Mouse (Mus musculus) cerebellum, adult 11 months (tissue): ENCODE data around the gene Wdr81.

ENCODE experiments used
- DNase-seq: peaks from one replicate; pipeline ENCODE4 v3.0.0; 2022

Wdr81 gene

DNA sequence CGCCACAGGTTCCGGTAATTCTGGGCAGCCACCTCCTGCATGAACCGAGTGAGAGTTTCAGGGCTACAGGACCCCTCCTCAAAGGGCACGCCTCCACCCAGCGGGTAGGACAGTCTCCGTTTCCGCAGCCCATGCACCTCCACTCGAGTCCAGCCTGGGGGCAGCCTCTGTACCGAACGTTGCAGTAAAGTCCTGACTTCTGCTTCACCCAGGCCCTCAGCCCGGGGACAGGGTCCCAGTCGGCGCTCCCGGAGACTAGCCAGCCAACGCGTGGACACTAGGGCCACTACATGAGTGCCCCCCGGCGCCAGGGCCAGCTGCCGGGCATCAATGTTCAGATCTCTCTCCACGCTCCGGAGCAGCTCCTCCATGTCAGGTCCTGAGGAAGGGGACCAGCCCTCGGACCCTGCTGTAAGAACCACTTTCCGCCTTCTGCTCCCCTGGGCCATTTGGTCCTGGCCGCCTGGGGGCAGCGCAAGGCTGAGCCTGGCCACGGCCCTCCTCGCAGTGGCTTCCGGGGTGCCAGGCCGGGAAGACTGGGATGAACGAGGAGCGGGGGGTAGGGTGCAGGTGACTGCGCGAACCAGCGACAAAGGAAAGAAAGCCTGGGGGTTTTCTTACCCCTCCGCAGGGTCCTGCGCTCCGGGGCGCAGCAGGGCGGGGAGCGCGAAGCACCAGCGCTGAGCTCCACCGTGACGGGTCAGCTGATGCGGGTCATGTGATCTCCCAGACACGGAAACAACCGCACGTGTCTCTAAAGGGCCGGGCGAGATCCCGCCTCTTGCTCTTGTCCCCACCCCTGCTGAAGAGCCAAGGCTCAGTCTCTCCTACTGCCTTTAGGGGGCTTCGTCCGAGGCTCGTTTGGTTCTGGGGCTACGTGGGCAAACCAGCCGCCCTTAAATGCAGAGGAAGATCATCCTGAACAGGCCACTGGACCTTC lies at the start of gene Wdr81:
TSS of gene Wdr81 (minus strand) at position 727 of the 940 bp plus-strand sequence.
- DNase-seq: peak; percentile 72

DNA sequence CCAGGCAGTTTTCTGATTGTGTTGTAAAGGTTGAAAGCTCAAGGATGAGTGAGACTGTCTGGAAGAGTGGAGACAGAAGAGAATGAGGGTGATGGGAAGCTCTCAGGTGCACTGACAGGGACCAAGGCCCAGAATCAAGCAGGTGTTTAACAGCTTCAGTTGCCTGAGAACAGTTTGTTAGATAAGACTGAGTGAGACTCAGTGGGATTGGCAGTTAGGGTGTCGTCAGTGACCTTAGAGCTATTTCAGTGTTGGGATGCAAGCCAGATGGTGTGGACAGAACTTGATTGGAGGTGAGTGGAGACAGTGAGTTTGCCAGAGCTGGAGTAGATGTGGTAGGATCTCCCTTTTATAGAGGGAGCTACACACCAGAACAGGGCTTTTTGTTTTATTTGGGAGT lies 43.6 kb upstream of the Wdr81 start:
- no peak for DNase-seq

DNA sequence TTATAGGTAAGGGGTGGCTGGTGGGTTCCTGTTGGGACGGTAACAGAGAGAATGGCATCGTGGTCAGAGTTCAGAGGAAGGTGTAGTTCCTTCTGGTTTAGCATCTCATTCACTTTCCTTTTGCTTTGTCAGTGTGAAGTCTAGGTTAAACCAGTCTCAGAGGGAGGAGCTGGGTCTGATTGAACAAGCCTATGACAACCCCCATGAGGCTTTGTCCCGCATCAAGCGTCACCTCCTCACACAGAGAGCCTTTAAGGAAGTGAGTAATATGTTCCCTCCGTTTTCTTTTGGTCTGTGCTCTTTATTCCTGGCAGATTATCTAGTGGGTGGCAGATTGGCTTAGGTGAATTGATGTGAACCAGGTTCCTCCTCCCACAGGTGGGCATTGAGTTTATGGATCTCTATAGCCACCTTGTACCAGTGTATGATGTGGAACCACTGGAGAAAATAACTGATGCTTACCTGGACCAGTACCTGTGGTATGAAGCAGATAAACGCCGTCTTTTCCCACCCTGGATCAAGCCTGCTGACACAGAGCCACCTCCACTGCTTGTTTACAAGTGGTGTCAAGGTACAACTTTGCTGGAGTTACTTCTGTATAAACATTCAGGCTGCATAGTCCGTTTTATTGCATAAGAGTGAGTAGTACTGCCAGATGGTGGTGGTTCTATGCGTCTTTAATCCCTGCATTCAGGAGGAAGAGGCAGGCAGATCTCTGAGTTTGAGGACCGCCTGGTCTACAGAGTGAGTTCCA lies 40.0 kb upstream of the Wdr81 start:
- no peak for DNase-seq

DNA sequence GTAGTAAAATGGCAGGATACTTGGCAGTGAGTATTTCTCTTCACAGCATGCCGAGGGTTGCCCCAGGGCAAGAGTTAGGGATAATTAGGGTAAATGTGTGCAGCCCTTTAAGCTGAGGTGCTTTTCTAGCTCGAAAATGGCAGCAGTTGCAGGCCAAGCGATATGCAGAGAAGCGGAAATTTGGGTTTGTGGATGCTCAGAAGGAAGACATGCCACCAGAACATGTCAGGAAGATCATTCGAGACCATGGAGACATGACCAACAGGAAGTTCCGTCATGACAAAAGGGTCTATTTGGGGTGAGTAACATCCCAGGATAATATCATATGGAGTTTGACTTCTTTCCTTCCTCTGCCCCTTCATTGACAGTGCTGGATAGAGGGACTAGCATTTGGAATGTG lies 33.0 kb upstream of the Wdr81 start:
- no peak for DNase-seq

DNA sequence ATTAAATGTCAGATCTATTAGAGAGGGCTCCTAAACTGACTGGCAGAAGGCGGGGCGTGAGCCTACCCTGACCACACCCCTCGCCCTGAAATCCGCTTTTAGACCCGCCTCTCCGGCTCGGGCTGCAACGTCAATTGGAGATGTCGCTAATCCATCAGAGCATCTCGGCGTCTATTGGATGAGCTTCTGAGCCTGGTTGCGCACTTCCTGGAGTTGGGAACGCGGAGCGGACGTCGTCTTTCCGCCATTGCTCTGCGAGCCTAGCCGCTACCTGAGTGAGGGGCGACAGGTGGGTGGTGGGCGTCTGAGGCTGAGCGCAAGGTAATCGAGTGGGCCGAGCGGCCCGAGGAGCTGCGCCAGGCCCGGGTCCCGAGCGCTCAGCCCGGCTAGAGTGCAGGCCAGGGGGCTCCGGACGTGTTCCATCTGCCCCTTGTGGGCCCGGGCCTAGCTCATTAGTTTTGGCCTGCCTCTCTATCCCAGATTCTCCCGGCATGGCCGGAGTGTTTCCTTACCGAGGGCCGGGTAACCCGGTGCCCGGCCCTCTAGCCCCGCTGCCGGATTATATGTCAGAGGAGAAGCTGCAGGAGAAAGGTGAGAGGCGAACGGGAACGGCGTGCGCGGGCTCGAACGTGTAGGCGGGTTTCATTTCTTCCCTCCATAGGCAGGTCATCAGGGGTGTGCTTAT lies 32.2 kb upstream of the Wdr81 start, which contains the start of gene Prpf8:
TSS of gene Prpf8 (plus strand) at position 216 of the 685 bp plus-strand sequence.
- peak; percentile 96 for DNase-seq

DNA sequence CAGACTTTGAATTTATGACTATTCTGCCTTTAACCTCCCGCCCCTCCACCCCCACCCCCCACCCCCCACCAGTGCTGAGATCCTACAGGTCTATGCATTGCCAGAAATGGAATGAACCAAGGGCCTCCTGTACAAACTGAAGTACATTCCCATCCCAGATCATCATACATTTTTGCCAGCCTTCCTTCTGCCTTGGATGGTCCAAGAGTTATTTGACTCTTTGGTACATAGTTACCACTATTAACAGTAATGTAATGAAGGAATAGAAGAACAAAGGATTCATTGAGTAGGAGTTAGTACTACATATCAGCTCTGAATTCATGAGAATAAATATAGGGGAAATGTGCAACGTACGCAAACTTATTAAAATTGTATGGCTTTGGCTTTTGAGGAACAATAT lies 31.7 kb upstream of the Wdr81 start:
- DNase-seq: no peak

DNA sequence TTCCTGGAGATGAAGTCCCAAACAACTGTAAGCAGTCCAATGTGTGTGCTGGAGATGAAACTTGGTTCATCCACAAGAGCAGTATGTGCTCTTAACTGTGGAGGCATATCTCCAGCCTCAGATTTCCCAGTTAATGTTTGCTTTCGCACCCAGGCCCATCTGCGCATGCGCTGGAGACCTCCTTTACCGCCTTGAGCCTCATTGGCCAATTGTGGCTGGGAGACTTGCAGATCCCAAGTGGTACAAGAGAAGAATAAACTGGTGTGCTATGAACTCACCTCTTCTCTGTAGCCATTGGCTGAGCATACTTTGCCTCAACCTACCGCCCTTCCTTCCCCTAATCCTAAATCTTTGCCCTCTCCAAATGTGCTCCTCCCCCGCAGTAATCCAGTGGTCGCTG lies 18.9 kb upstream of the Wdr81 start:
- DNase-seq: no peak

DNA sequence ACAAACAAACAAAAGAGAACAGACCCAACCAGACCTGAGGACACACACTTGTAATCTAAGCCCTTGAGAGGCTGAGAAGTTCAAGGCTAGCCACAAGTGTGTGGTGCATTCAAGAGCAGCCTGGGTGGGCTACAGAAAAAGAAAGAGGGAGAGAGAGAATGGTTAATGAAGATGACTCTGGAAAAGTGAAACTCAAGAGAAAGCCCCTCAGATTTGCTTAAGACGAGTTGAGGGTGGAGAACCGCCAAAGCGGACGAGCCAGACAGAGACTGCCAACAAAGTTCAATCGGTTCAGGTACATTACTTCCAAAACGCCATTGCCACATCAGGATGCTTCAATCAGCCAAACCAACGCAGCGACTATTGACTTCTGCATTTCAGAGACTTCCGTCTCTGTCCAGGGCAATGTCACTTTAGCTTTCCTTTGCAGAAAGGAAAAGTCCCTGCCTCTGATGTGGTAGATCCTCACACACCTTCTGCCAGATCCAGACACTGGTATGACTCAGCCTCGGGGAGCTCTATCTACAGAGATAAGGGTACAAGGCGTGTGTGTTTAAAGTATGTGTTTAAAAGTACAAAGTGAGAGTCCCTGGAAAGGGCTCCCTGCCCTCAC lies 18.1 kb upstream of the Wdr81 start:
- DNase-seq: no peak

DNA sequence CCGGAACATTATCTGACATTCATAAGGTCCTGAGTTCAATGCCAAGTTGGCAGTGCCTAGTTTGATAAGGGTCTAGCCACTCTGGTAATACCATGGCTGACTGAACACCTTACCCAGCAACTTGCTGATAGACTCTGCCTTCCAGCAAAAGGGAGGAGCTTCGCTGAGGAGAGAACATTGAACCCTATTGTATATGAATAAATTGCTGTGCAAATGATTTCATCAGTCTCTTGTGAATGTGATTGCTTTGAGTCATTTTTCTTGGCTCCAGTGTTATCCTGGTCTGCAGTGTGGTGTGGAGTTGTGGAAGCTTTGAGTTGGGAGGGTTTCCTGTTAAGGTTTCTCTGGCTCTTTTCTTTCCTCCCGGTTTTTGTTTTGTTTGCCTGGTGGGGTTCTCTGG lies 16.2 kb upstream of the Wdr81 start:
- DNase-seq: no peak

DNA sequence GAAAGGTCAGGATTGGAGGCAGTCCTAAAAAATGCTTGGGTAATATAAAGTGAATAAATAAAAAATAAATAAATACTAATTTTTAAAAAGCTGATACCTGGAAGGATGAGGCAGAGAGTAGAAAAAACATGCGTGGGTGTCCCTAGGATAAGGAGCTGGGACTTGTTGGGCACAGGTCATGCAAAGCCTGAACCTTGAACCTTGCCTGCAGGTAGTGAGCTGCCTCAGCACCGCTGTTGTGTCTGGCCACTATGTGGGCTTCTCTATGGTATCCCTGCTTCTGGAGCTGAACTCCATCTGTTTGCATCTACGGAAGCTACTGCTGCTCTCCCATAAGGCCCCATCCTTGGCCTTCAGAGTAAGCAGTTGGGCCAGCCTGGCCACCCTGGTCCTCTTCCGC lies 14.7 kb upstream of the Wdr81 start:
- no peak for DNase-seq

DNA sequence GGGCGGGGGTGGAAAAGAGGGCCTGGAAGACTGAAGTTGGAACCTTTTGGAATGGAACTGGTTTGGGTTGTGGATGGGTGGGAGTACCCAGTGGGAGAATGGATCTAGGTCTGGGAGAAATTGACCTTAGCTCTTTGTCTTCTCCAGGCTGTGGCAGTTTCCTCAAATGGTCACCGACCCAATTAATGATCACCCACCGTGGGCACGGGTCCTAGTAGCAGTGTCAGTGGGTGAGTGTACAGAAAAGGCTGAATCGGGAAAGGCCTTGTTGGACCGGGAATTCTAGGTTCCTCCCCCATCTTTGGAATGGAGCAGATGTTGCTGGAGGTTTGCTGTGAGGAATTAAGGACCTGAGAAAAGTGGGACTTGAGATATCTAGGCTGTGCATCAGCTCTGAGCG lies 13.9 kb upstream of the Wdr81 start:
- DNase-seq: no peak

DNA sequence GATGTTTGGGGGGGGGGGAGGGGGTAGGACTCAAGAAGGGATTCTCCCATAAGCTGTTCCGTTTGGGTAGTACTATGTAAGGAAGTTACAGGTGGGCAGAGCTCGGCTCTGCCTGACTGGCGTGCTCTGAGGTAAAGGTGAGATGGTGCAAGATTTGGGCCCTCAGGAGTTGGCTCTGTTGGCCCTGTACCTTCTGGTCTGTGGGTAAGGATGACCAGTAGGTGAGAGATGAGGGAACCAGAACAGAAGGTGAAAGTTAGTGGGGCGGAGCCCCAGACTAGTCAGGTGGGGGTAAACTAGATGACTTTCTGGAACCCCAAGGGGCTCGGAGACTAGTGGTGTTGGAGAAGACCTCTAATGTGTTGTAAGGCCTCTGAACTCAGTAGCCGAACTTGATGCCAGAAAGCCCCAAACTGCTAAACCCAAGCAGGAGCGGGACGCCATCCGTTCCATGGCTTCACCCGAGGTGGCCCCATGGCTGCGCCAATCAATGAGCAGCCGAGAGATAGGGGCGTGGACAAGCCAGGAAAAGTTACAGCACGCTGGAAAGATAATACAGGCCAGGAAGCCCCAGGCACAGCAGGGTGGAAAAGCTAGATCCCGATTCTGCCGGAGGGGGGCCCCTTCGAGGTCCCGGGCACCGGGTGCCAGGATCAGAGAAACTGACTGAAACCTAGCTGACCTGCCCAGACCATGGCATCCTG lies 13.1 kb upstream of the Wdr81 start:
- DNase-seq: no peak

DNA sequence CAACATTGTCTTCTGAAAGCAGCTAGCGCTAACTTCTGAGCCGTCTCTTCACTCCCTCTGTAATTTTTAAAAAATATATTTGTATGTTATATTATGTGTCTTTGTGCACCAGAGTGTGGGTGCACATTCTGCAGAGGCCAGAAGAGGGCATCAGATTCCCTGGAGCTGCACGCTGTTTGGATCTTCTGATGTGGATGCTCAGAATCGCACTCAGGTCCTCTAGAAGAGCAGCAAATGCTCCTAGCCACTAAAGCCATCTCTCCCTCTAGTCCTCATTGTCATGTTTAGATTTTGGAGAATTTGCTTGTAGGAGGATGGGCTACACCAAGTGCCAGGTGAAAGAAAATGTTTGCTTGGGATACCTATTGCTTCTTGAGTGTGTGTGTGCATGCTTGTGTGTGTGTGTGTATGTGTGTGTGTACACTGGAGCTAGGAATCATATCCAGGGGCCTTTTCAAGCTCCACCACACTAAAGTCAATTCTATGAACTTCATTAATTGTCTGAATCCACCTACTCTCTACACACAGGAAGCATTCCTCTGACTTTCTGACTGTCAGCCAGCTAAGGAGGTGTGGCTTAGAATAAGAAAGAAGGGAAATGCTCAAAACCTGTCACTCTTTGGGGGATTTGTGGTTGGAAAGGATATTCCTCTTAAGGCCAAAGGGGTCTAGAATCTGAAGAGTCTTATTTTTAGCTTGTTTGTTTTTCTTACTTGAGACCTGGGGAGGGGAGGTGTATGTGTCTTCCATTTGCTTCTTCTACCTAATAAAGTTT lies 12.4 kb upstream of the Wdr81 start:
- no peak for DNase-seq

DNA sequence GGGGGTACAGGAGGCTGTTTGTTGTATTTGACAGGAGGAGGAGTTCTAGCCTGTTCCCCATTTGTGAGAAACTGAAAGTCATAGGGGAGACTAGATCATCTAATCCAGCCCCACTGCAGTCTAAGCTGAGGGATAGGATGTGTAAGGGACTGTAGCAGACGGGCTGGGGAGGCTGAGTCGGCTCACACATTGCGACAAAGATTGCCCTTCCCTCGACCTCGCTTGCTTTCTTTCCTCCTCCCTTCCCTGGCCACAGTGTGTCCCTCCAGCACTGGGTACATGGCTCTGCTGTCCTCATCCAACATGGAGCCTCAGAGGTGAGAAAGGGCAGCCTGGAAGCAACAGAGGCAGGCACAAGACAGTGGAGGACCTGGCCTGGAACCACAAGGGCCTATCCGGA lies 10.5 kb upstream of the Wdr81 start:
- no peak for DNase-seq

DNA sequence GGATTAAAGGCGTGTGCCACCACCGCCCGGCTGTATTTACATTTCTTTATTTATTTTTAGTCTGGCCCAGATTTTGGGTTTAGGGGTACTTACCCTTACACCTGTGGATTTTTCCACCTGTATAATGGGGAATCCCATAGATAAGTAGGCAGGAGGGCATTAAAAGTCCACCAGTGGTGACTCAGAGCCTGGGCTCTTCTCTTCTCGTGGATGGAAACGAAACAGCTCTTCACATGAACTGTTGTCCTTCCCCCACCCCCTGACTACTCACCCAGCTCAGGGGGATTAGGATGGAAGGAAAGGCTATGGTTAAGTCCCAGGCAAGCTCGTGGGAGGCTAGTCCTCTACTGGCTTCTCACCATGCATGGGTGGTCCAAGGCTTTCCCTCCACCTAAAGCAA lies 9.9 kb upstream of the Wdr81 start:
- DNase-seq: no peak

DNA sequence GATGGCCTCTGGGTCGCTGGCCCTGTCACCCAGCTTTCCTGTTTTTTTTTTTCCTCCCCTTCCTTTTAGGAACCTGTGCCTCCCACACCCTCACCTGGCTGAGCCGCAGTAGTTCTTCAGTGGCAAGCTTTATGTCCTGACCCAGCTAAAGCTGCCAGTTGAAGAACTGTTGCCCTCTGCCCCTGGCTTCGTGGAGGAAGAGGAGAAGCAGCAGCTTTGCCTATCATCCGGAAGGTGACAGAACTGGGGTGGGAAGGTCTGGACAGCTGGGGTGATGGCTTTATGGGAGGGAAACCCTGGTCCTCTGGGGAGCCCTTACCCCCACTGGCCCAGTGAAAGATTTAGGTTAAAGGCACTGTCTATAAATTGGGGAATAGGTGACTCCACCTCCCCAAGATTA lies 9.1 kb upstream of the Wdr81 start:
- DNase-seq: no peak

DNA sequence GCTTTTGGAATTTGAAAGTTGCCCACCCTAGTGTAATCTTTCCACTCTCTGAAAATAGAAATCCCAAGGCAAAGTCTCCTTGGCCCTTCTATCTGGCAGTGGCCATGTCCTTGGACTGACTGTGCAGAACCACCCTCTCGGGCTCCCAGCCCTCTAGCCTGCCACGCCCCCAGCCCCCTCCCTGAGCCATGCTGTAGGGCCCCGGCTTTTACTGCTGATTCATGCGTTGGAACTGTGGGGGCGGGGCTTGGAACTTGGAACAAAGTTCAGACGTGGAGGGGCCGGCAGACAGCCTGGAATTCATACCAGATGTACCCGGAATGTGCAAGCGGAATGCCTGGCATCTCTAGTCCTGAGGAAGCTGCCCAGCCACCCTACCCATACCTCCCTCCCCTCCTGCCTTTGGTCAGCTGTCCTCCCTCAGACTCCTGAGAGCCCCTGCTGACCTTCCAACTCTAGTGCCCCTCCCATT lies 8.4 kb upstream of the Wdr81 start:
- peak; percentile 60 for DNase-seq

DNA sequence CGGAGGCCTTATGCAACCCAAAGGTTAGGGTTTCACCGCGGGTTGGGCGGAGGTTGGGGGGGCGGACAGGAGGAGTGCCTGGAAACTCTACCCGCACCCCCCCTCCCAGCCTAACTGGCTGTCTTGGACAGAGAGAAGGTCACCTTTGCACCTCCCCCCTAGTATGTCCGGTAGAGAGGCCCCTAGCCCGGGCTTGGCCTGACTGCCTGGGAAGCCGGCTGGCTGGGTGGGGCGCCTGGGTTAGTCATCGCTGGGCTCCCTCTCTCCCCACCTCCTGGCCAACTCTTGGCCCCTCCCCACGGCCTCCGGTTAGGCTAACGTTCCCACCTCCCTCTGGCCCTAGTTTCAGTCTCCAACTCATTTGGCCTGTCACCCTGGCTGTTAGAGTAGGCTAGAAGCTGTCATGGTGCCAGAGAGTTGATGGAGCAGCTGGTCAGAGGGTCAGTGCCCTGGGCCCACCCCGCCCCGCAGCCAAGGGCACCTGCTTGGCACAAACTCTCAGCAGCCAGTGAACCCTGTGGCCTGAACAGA lies 7.8 kb upstream of the Wdr81 start:
- peak; percentile 66 for DNase-seq

DNA sequence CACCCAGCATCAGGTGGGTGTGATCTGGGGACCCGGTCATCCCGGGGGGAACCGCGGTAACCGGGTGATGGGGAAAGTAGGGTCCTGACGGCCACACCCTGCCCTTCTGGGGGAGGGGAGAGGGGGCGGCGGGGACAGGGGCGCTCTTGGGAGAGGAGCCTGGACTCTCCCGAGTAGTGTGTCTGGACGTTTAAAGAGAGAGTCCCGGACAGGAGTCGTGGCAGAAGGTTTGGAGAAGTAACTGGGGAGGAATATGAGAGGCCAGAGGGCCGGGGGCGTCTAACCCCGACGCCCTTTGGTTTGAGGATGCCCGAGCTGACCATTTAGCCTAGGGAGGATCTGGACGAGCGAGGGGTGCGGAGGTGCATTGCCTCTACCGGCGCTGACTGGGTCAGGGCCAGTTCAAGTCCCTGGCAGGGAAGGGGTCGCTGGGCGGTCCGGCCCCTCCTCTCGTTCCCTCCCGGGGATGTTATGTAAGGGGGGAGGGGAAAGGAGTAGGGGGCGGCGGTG lies 7.3 kb upstream of the Wdr81 start:
- DNase-seq: no peak

DNA sequence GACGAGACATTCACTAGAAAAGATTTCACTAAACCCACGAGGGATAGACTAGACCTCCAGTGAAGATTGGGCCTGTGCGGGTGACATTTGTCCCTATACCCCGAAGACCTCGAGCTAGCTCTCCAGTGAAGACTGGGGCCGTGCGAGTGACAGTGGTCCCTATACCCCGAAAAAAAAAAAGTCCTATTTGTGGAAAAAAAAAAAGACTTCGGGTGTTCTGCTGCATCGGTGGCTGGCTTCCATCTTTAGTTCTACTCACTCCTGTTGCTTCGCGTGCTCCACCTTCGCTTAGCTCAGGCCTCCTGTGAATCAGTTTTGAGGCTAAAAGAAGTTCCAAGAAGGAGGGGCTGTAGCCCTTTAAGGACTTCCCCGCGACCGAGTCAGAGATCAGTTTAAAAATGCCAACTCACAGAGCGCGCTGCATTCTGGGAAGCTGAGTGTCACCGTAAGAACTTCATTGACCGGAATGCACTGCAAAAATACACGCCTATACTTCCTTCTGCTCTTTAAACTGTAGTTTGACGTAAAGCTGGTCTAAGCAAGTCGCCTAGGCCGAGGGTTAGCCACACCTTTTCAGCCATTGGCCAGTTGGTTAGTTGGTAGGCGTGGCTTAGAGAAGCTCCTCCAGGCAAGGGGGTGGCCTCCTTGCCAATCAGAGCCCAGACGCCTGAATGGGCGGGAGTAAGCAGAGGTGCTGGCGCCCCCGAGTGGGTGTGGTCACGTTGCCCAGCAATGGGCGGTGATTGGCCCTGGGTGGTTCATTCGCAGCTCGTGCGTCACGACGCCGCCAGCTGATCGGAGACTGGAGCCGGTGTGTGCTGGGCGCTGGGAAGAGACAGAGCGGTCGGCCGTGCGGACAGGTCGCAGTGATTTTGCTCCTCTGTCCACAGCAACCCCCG lies 6.6 kb upstream of the Wdr81 start, which contains the start of gene Tlcd2:
TSS of gene Tlcd2 (plus strand) at position 872 of the 899 bp plus-strand sequence.
- DNase-seq: peak; percentile 100
